Mouse (Mus musculus) embryonic fibroblast, embryonic 13.5 days (primary cell): ENCODE results near the gene E2f2.

Experiments
- CTCF ChIP-seq: IDR thresholded peaks from 2 replicates; pipeline ENCODE4 v1.5.1; 2011; ENCODE audit warnings: mild to moderate bottlenecking, control low read depth, low read length, moderate library complexity, borderline replicate concordance; ENCODE audit not compliant: insufficient read depth
- POLR2A ChIP-seq: IDR thresholded peaks from 2 replicates; pipeline ENCODE4 v1.6.1; 2011; ENCODE audit warnings: low read depth, mild to moderate bottlenecking, control low read depth, low read length, moderate library complexity

DNA sequence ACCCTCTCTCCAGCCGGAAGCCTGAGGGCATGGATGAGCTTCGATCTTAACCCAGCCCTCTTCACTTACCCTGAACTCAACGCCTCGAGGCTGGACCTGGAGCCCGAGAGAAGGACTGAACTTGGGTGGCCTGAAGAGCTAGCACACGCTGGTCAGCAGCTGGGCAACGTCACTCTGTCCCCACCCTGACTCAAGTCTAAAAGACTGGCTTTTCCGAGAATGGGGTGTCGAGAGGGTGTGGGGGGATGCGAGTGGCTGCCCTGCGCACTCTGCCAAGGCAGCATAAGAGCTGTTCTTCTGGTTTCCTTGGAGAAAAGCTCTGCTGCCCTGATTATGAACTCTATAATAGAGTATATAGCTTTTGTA is 27.3 kb upstream of the E2f2 start:
- TF ChIP-seq CTCF: no peak
- TF ChIP-seq POLR2A: no peak; the same call in 1 of the 2 replicates
